Mouse (Mus musculus) E14TG2a.4 (cell line): ENCODE data around the gene Kansl1.
A peak's percentile ranks its signal among the peaks of the same experiment; 100 is the strongest.

ENCODE experiments used
- H3K27me3 ChIP-seq: 2 replicates; pipeline ENCODE4 v1.6.1; 2014; ENCODE audit warnings: low read length, control low read depth; ENCODE audit not compliant: insufficient read depth
- H3K36me3 ChIP-seq: 2 replicates; pipeline ENCODE4 v1.6.1; 2014; ENCODE audit warnings: low read length, control low read depth; ENCODE audit not compliant: insufficient read depth
- H3K4me1 ChIP-seq: replicated peaks from 2 replicates; pipeline ENCODE4 v1.6.1; 2014; ENCODE audit warnings: low read depth, low read length, control low read depth
- H3K4me3 ChIP-seq: replicated peaks from 2 replicates; pipeline ENCODE4 v1.5.1; 2014; ENCODE audit warnings: mild to moderate bottlenecking, low read length
- H3K9me3 ChIP-seq: 2 replicates; pipeline ENCODE4 v1.6.1; 2014; ENCODE audit warnings: low read length, control low read depth
- CTCF ChIP-seq: conservative IDR thresholded peaks from 2 replicates; pipeline ENCODE4 v1.5.1; 2014; ENCODE audit warnings: low read length
- NANOG ChIP-seq: IDR thresholded peaks from 2 replicates; pipeline ENCODE4 v1.6.1; 2014; ENCODE audit warnings: borderline replicate concordance, low read length, mixed read lengths
- POU5F1 ChIP-seq: IDR thresholded peaks from 2 replicates; pipeline ENCODE4 v1.6.1; 2014; ENCODE audit warnings: low read length, borderline replicate concordance

The Kansl1 gene

DNA sequence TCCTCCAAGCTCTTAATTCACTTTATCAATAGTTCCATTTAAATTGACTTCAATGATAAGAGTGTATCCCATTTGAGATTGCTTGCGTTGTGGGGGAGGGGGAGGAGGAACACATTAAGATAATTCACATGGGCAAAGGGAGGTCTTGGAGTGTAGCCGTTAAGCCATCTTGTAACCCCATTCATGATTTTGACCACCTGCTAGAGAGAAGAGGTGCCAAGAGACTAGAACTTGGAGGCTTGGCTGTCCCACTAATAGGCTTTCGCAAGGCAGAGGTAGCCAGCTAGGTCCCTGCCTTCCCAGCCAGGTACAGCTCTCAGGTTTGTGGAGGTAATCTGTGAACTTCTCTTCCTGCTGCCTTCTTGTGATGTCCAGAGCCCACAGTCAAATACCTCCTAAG lies 137.5 kb downstream of the Kansl1 start:
- H3K9me3 ChIP-seq: peaks cover 5% of the 10 kb centered on the region; the same call in 1 of the 2 replicates
- TF ChIP-seq NANOG (no peak), POU5F1 (no peak), CTCF (no peak)
- peaks cover 33% of the 10 kb centered on the region for H3K4me1 ChIP-seq
- peaks cover 73% of the 10 kb centered on the region for H3K36me3 ChIP-seq
- H3K27me3 ChIP-seq: no peaks in the 10 kb centered on the region
- no peak overlapping the region for H3K4me3 ChIP-seq

DNA sequence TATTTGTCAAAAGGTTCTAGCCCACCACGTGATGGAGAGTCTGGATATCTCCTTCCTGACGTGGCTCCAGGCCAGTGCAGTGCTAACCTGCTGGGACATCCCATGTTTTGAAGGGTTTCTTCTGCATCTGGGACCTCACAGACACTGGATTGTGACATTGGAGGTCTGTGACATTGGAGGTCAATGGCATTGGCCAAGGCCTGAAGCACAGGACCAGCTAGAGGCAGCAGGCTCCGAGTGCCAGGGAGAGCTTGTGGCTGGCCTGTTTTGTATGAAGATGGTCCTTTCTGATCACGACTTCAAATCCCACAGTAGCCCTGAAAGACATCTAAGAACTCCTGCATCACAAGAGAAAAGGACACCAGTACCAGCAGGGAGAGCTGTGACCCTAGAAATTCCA lies 138.5 kb downstream of the Kansl1 start:
- Histone ChIP-seq H3K4me1 (peaks cover 30% of the 10 kb centered on the region), H3K9me3 (peaks cover 8% of the 10 kb centered on the region; the same call in 1 of the 2 replicates), H3K27me3 (no peaks in the 10 kb centered on the region), H3K36me3 (peaks cover 66% of the 10 kb centered on the region), H3K4me3 (no peak overlapping the region)
- no peak for TF ChIP-seq CTCF
- no peak for TF ChIP-seq POU5F1
- no peak for TF ChIP-seq NANOG

- peaks cover 58% of the 10 kb centered on the region for H3K36me3 ChIP-seq
- H3K4me1 ChIP-seq: peaks cover 23% of the 10 kb centered on the region
- H3K9me3 ChIP-seq: peaks cover 8% of the 10 kb centered on the region; the same call in 1 of the 2 replicates
- H3K4me3 ChIP-seq: no peak overlapping the region
- no peaks in the 10 kb centered on the region for H3K27me3 ChIP-seq
- TF ChIP-seq POU5F1 (no peak), CTCF (no peak), NANOG (no peak)
Measured at GRCm38 (mm10) chr11:104329185-104329926, 139.3 kb downstream of the Kansl1 start.

GRCm38 (mm10) chr11:104327946-104328345 lies 140.7 kb downstream of the Kansl1 start:
- peaks cover 8% of the 10 kb centered on the region; the same call in 1 of the 2 replicates for H3K9me3 ChIP-seq
- no peaks in the 10 kb centered on the region for H3K27me3 ChIP-seq
- H3K4me3 ChIP-seq: no peak overlapping the region
- TF ChIP-seq NANOG (no peak), POU5F1 (no peak), CTCF (no peak)
- peaks cover 44% of the 10 kb centered on the region for H3K36me3 ChIP-seq
- H3K4me1 ChIP-seq: peaks cover 19% of the 10 kb centered on the region

GRCm38 (mm10) chr11:104327462-104327861 lies 141.2 kb downstream of the Kansl1 start:
- Histone ChIP-seq H3K4me3 (no peak overlapping the region), H3K4me1 (peaks cover 24% of the 10 kb centered on the region), H3K27me3 (no peaks in the 10 kb centered on the region), H3K36me3 (peaks cover 39% of the 10 kb centered on the region), H3K9me3 (peaks cover 8% of the 10 kb centered on the region; the same call in 1 of the 2 replicates)
- TF ChIP-seq NANOG (no peak), CTCF (no peak), POU5F1 (no peak)

DNA sequence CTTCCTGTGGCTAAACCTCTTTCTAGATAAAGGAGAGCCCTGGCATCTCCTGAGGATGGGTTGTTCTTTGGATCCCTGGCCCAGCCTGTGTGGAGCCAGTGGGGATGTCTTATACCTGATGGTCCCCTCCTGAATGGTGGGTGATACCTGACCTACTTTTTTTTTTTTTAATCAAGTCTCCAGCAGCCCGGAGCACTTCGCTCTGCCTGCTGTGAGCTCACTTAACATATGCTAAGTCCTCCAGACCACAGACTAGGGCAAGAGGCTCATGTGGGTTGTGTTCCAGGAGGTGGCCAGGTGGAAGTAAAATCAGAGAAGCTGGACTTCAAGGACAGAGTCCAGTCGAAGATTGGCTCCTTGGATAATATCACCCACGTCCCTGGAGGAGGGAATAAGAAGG lies 146.5 kb downstream of the Kansl1 start:
- TF ChIP-seq POU5F1: no peak
- TF ChIP-seq NANOG: no peak
- TF ChIP-seq CTCF: no peak
- Histone ChIP-seq H3K4me3 (no peak overlapping the region), H3K4me1 (peaks cover 57% of the 10 kb centered on the region), H3K27me3 (peaks cover 9% of the 10 kb centered on the region; the same call in 1 of the 2 replicates), H3K9me3 (peaks cover 8% of the 10 kb centered on the region; the same call in 1 of the 2 replicates), H3K36me3 (peaks cover 6% of the 10 kb centered on the region; the same call in 1 of the 2 replicates)

DNA sequence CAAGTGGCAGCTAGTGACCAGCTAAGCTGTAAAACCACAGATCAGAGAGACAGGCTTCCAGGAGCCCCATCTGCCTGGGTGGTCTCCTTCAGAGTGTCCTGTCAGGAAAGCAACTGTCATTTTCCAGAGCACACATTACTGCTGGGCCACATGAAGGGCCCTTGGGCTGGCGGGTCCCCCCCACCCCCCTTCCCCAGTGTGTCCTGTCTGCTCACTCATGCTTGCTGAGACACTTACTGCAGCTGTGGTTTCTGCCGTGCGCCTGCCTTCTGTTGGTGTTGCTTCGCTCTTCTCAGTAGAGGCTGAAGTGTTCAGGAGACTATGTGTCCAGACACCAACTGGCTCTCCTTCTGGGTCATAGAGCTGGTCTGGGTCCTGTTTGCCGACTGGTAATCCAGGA lies 148.2 kb downstream of the Kansl1 start:
- H3K9me3 ChIP-seq: no peaks in the 10 kb centered on the region
- H3K27me3 ChIP-seq: peaks cover 9% of the 10 kb centered on the region; the same call in 1 of the 2 replicates
- H3K4me1 ChIP-seq: peaks cover 68% of the 10 kb centered on the region
- H3K36me3 ChIP-seq: 0 out of 2 replicates have a peak, but pooled peaks cover 2% of the 10 kb centered on the region
- TF ChIP-seq CTCF (no peak), NANOG (no peak), POU5F1 (no peak)
- no peak overlapping the region for H3K4me3 ChIP-seq

- Histone ChIP-seq H3K4me3 (peak overlapping the region; percentile 78), H3K9me3 (no peaks in the 10 kb centered on the region), H3K4me1 (peaks cover 69% of the 10 kb centered on the region), H3K36me3 (peaks cover 2% of the 10 kb centered on the region; the same call in 1 of the 2 replicates), H3K27me3 (peaks cover 9% of the 10 kb centered on the region; the same call in 1 of the 2 replicates)
- TF ChIP-seq NANOG (no peak), CTCF (no peak), POU5F1 (no peak)
Measured at GRCm38 (mm10) chr11:104318940-104319781, 149.5 kb downstream of the Kansl1 start.
